Mouse (Mus musculus) liver, adult 2 months (tissue): Measurements from ENCODE around the gene Cdpf1. TPM values are rescaled to one million over a fixed set of nuclear protein-coding genes. Genes with fewer than 3 reads are reported as not detected.
A peak's percentile ranks its signal among the peaks of the same experiment; 100 is the strongest.

Source experiments
- DNase-seq: peaks from one replicate; pipeline ENCODE4 v3.0.0-alpha.2; 2011; ENCODE audit warnings: low read depth, low spot score; ENCODE audit errors: extremely low read depth
- H3K27ac ChIP-seq: fragments of 200-500 bp; replicated peaks from 2 replicates; pipeline ENCODE4 v1.5.1; 2012; ENCODE audit warnings: low read depth, mild to moderate bottlenecking, control low read depth, inconsistent platforms, low read length; ENCODE audit not compliant: insufficient read depth
- H3K27me3 ChIP-seq: fragments of 200-500 bp; 2 replicates; pipeline ENCODE4 v1.6.1; 2012; ENCODE audit warnings: mild to moderate bottlenecking, moderate library complexity, low read length, inconsistent platforms; ENCODE audit not compliant: control insufficient read depth, insufficient read depth
- H3K36me3 ChIP-seq: fragments of 200-500 bp; 2 replicates; pipeline ENCODE4 v1.6.1; 2012; ENCODE audit warnings: low read length, inconsistent platforms; ENCODE audit not compliant: control insufficient read depth, insufficient read depth
- H3K4me1 ChIP-seq: fragments of 200-500 bp; 2 replicates; pipeline ENCODE4 v1.6.1; 2011; ENCODE audit warnings: low read length; ENCODE audit not compliant: control insufficient read depth, insufficient read depth
- H3K4me3 ChIP-seq: fragments of 200-500 bp; 2 replicates; pipeline ENCODE4 v1.5.1; 2011; ENCODE audit warnings: low read depth, mild to moderate bottlenecking, control low read depth, low read length, moderate library complexity; ENCODE audit not compliant: insufficient read depth
- H3K79me2 ChIP-seq: fragments of 200-500 bp; 2 replicates; pipeline ENCODE4 v1.6.1; 2012; ENCODE audit warnings: inconsistent platforms, mild to moderate bottlenecking, low read length, moderate library complexity; ENCODE audit not compliant: control insufficient read depth, insufficient read depth
- H3K9ac ChIP-seq: fragments of 200-500 bp; 2 replicates; pipeline ENCODE4 v1.6.1; 2012; ENCODE audit warnings: low read depth, mild to moderate bottlenecking, control low read depth, inconsistent platforms, low read length
- CTCF ChIP-seq: fragments of 200-500 bp; IDR thresholded peaks from 2 replicates; pipeline ENCODE4 v1.5.1; 2011; ENCODE audit warnings: low read depth, low read length, control low read depth
- POLR2A ChIP-seq: fragments of 200-500 bp; IDR thresholded peaks from 2 replicates; pipeline ENCODE4 v1.6.1; 2011; ENCODE audit warnings: low read length, control low read depth; ENCODE audit not compliant: insufficient read depth; ENCODE audit errors: extremely low read depth
- WGBS: fragments of 180-500 bp; shearing (Covaris S2); methylation state at CpG from one replicate; pipeline ENCODE4 v1.1.7; 2018; 5-methylcytosine and 5-hydroxymethylcytosine counted together
- polyA plus RNA-seq: library from polyadenylated mRNA; depleted of rRNA; stranded (reverse); fragments of >200 nt; gene quantifications from 2 replicates; pipeline ENCODE4 v1.2.3, GENCODE M21; 2012; rRNA removed
- total RNA-seq: library from RNA; depleted of rRNA; stranded (reverse); fragments of >200 nt; gene quantifications from 2 replicates; pipeline ENCODE4 v1.2.3, GENCODE M21; 2014; rRNA removed

The Cdpf1 gene
- total RNA-seq (10.1 and 11.6 TPM in 2 replicates), polyA plus RNA-seq (18.3 and 19.6 TPM in 2 replicates)

DNA sequence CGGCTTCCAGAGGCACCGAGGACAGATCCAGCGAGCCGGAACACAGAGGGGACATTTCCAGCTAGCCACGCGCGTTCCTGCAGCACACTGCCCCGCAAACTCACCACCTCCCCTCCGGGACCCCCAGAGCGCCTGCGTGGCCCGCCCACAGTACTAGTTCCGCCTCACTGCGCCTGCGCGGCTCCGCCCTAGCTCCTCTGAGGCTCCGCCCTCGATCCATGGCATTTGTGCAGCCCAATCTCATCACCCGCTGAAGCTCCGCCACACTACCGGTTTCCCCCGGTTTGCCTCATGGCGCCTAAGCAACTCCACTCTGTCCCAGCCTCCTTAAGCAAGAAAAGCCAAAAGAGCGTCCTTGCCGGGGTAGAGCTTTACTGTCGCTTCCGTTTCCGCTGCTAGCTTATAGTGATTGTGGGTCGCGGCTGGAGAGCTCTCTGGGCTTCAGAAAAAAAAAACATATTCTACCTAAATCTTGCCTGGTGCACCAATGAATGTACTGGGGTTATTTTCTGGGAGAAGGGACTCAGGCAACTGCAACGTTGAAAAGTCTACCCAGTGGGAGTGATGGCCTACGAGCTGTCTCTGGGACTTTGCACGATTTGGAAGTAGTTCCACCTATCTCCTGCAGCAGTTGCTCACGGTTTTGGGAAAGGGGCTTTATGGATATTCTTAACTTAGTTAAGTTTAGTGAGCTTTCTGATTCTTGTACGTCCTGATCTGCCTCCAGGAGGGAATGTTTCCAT, at the start of gene Cdpf1:
Cdpf1 (minus strand) TSS at position 163 of the 743 bp plus-strand sequence.
- WGBS, result 4% methylated on average over 36 of the region's 36 CpGs
- DNase-seq, result peak; percentile 81
- Histone ChIP-seq H3K36me3 (no peaks in the 10 kb centered on the region), H3K27me3 (no peaks in the 10 kb centered on the region), H3K4me1 (peaks cover 8% of the 10 kb centered on the region), H3K27ac (peak within 1 kb of the TSS; percentile 75), H3K4me3 (peak within 1 kb of the TSS; percentile 82), H3K9ac (peak within 1 kb of the TSS; percentile 79), H3K79me2 (no peaks in the 10 kb centered on the region)
- TF ChIP-seq POLR2A (peak; percentile 71), CTCF (peak; percentile 24)

DNA sequence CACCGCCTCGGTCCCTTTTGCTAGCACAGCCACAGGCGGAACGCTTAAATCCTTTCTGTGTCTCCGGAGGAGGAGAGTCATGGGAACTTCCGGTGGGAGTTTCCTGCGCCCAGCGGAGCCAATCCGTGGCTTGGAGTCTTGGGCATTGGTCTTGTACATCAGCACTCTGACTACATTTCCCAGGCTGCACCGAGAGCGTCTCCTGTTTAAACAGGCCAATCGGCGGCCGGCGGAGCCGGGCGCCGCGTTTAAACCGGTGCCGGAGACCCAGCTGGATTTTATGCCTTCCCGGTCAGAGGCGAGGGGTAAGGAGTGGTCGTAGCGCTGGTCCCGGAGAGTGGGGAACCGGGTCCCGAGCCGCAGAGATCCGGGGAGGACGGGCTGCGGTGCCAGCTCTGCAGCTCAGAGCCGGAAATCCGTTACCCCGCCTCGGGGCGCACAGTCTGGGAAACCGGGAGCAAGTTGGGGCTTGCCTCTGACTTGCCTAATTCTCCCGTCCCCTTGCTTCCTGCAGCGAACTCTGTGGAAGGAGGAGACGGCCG, 48.1 kb upstream of the Cdpf1 start, which contains the start of gene Gtse1:
Gtse1 (plus strand) TSS at position 256 of the 542 bp plus-strand sequence.
- H3K27ac ChIP-seq, result peak within 1 kb of the TSS; percentile 5; the same call in 1 of the 2 replicates
- H3K4me3 ChIP-seq, result peak within 1 kb of the TSS; percentile 68
- H3K36me3 ChIP-seq, result no peaks in the 10 kb centered on the region
- no peak for TF ChIP-seq CTCF
- 0 out of 2 replicates have a peak, but pooled peaks have one; percentile 44 for TF ChIP-seq POLR2A
- H3K9ac ChIP-seq, result peak within 1 kb of the TSS; percentile 49
- H3K79me2 ChIP-seq, result no peaks in the 10 kb centered on the region
- peaks cover 18% of the 10 kb centered on the region for H3K4me1 ChIP-seq
- no peaks in the 10 kb centered on the region for H3K27me3 ChIP-seq
- peak; percentile 96 for DNase-seq
- under 1% methylated on average over 42 of the region's 42 CpGs for WGBS

DNA sequence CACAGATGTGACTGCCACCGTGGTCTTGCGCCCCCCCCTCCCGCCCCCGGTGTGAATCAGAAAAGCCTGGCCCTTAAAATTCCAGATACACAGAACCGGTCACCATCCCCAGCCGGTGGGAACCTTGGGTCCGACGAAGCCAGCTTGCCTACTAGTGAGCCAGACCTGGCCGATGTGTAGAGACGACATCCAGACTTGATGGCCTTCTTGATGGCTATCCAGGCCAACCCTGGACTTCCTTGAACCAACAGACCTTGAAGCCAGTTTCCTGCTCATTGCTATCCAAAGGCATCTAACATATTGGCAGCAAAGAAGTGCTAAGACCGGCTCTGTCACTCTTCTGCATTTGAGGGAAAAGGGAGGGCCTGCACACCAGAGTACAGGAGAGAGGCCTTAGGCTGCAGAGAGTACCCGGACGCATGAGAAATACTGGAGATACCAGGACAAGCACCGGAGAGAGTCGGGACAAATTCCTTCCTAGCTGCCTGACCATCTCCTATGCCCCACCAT, 47.5 kb upstream of the Cdpf1 start:
- Histone ChIP-seq H3K79me2 (no peaks in the 10 kb centered on the region), H3K9ac (peak overlapping the region; percentile 34), H3K27ac (peak overlapping the region; percentile 5; the same call in 1 of the 2 replicates), H3K27me3 (no peaks in the 10 kb centered on the region), H3K4me3 (peak overlapping the region; percentile 17), H3K36me3 (peaks cover 2% of the 10 kb centered on the region; the same call in 1 of the 2 replicates), H3K4me1 (peaks cover 18% of the 10 kb centered on the region)
- TF ChIP-seq POLR2A (no peak), CTCF (no peak)
- DNase-seq, result no peak
- 8% methylated on average over 15 of the region's 15 CpGs for WGBS

DNA sequence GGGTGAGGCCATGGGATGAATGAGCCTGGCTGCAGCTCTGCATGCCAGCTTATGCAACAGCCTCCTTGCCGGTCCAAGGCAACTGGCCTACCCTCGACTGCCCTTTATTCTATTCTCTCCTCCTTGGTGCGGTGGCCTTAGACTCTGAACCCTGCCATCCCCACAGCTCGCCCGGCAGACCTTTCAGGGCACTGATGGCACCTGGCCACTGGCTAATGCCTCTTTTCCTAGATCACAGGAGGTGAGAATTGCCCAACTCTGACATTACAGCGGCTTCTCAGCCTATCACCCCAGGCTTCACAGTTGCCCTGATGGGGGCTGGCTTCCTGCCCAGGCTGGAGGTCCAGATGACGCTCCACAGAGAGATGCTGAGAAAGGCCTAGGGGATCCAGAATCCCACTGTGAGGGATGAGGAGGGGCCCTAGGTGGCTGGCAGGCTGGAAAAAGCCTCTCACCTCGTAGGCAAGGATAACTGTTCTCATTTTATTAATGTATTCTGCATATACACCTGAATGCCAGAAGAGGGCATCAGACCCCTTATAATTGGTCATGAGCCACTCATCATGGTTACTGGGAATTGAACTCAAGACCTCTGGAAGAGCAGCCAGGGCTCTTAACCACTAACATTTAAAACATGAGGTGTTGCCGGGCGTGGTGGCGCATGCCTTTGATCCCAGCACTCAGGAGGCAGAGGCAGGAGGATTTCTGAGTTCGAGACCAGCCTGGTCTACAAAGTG, 40.3 kb upstream of the Cdpf1 start:
- peak; percentile 63 for DNase-seq
- H3K36me3 ChIP-seq, result peaks cover 11% of the 10 kb centered on the region; the same call in 1 of the 2 replicates
- 57% methylated on average over 12 of the region's 12 CpGs for WGBS
- H3K27me3 ChIP-seq, result no peaks in the 10 kb centered on the region
- H3K4me1 ChIP-seq, result peaks cover 9% of the 10 kb centered on the region
- no peak for TF ChIP-seq POLR2A
- TF ChIP-seq CTCF, result 0 out of 2 replicates have a peak, but pooled peaks have one; percentile 4
- no peak overlapping the region for H3K4me3 ChIP-seq
- no peak overlapping the region for H3K9ac ChIP-seq
- H3K79me2 ChIP-seq, result no peaks in the 10 kb centered on the region
- H3K27ac ChIP-seq, result no peak overlapping the region

DNA sequence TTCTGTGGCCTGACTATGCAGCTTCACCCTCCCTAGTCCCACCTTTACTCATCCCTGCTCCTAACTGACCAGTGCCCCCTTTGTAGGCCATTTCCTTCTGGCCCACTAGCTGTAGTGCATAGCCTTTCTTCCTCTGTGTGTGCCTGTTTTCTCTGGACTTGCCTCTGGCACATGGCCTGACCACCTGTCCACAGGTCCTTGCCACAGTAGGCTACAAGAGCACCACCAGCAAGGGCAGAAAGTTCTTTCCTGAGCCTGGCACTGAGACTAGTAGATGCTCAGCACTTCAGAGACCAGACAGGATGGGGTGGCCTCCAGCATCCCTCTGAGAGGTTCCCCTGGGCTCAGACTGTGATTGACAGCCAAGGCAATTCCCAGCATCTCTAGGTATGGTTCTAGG, 33.6 kb upstream of the Cdpf1 start:
- 0 out of 2 replicates have a peak, but pooled peaks cover 3% of the 10 kb centered on the region for H3K4me1 ChIP-seq
- H3K4me3 ChIP-seq, result no peak overlapping the region
- no peak overlapping the region for H3K27ac ChIP-seq
- TF ChIP-seq POLR2A (no peak), CTCF (no peak)
- no peak for DNase-seq
- 0 out of 2 replicates have a peak, but pooled peaks cover 3% of the 10 kb centered on the region for H3K79me2 ChIP-seq
- H3K9ac ChIP-seq, result no peak overlapping the region
- no peaks in the 10 kb centered on the region for H3K27me3 ChIP-seq
- H3K36me3 ChIP-seq, result peaks cover 25% of the 10 kb centered on the region
